Comparison of ENCODE assay signal across 8 mouse cellular contexts in the genomic region with DNA sequence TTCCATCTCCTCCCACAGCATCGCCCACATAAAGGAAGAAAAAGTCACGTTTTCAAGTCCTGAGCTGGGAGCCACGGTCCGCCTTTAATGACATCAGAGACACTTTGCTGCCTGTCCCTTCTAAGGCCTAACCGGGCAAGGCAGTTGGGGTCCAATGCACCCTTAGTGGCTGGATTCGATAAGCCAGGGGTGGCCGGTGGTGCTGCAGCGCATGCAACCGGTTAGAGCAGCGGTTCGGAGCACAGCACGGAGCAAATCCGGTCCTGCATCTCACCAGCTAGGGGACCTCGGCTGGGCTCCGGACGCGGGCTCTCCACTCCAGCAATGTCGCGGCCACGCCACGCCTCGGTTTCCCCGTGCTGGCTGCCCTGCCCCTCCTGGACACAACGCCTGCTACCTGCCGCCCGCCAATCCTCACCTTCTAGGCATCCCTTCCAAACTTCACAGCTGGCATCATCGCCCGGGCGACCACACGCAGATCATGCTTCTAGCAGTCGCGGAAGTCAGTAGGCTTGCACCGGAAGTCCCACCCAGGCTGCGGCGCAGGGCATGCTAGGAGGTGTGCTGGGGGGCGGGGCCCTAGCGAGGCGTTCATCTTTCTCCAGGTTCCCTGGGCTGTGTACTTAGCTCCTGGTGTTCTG. TPM values are rescaled to one million over a fixed set of nuclear protein-coding genes. Genes with fewer than 3 reads are reported as not detected.
DNase-seq lines count a peak whose midpoint lies in the region; ATAC-seq lines count a peak whose summit lies in the region.

A gene (minus strand): TSS at position 523 of the 641 bp plus-strand sequence.

- no peaks in the 10 kb centered on the region for H3K9me3 ChIP-seq in hindbrain, embryonic 11.5 days (ENCODE audit: control insufficient read depth, low read length)

- DNase-seq in NIH3T3 (ENCODE audit: low read depth), result peak; percentile 88
- peak; percentile 78 for DNase-seq in cerebellum, adult 9-10 months
- DNase-seq in frontal cortex, adult 2 months (ENCODE audit: extremely low spot score in 1 of 2, low spot score in 1 of 2), result peak; percentile 69 to 90
- DNase-seq in hindbrain, embryonic 11.5 days (ENCODE audit: low spot score), result peak; percentile 88
- DNase-seq in layer of hippocampus, postnatal 25 days (ENCODE audit: extremely low spot score in 1 of 2, low spot score in 1 of 2), result peak; percentile 60 to 71
- peak; percentile 81 for DNase-seq in lung, postnatal 25 days (ENCODE audit: low spot score)
- DNase-seq in retina, postnatal 1 day, result peak; percentile 91
- DNase-seq in urinary bladder, adult 2 months (ENCODE audit: low spot score), result peak; percentile 61

- no peaks in the 10 kb centered on the region for H3K27me3 ChIP-seq in hindbrain, embryonic 11.5 days (ENCODE audit: control insufficient read depth, insufficient read depth, low read length)

- peaks cover 18% of the 10 kb centered on the region for H3K36me3 ChIP-seq in hindbrain, embryonic 11.5 days (ENCODE audit: control insufficient read depth, insufficient read depth, low read length)

- H3K4me1 ChIP-seq in hindbrain, embryonic 11.5 days (replicated peaks; ENCODE audit: control insufficient read depth, insufficient read depth, low read length), result no peaks in the 10 kb centered on the region; the same call in 1 of the 2 replicates

- H3K27ac ChIP-seq in hindbrain, embryonic 11.5 days (ENCODE audit: low read depth, low read length), result no peak within 1 kb of the TSS

- ATAC-seq in hindbrain, embryonic 11.5 days (ENCODE audit: low FRiP score), result peak; percentile 94

- H3K4me2 ChIP-seq in hindbrain, embryonic 11.5 days (replicated peaks; ENCODE audit: low read depth, low read length), result peak within 1 kb of the TSS; percentile 92

- H3K4me3 ChIP-seq in hindbrain, embryonic 11.5 days (ENCODE audit: low read depth, low read length), result peak within 1 kb of the TSS; percentile 82

- H3K9ac ChIP-seq in hindbrain, embryonic 11.5 days (ENCODE audit: low read depth, low read length), result peak within 1 kb of the TSS; percentile 76

- WGBS in hindbrain, embryonic 11.5 days, result under 1% methylated on average over 38 of the region's 38 CpGs

RNA-seq across cellular contexts. Expression of the gene that starts here (rescaled TPM):
- polyA plus RNA-seq in frontal cortex, adult 2 months (2012; rRNA removed), result 65.9 and 80.2 TPM in 2 replicates
- 22.1 and 23.6 TPM in 2 replicates for polyA plus RNA-seq in hindbrain, embryonic 11.5 days (2014; fragmentation: Nextera tagmentation; extraction: Ambion mirVana)
- total RNA-seq in layer of hippocampus, postnatal 25 days (2021), result 10 to 100 TPM; 43.8 to 82.5 TPM
- 30.7 and 32.0 TPM in 2 replicates for polyA plus RNA-seq in urinary bladder, adult 2 months (2012; rRNA removed)
